Mouse (Mus musculus): ENCODE results near the gene Spa17.

The Spa17 gene

DNA sequence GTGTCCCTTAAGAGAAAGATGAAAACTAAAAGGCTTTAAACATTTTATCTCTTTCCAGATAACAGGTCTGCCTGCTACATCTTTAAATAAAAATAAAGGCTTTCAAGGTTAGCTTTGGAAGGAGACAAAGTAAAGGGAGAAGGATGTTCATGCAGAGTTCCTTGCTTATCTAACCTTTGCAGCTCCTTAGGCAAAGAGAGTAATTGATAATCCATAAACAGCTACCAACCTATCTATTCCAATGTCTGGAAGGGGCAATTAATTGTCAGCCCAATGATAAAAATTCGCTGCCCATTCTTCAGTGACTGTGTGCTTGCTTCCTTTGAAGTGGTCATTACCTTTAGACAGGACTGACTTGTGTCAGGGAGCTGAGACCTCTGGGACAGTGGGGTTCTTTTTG, 49.7 kb downstream of the Spa17 start:
- DNase-seq (ENCODE audit: low spot score), result no peak

DNA sequence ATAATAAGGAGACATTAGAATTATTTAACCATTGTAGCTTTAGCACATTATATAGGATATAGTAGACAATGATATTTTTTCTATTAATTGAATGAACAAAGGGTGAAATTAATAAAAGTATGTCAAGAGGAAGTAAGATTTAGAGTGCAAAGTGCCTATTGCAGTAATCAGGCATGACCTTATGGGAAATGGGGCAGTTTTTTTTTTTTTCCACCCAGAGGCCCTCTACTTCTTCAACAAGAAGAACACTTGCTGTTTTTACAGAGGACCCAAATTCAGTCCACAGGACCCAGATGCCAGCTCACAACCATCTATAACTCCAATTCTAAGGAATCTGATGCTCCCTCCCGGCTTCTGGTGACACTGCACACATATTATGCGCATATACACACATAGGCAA, 52.9 kb downstream of the Spa17 start:
- DNase-seq (ENCODE audit: low spot score), result no peak

GRCm38 (mm10) chr9:37556366-37556765, 57.2 kb downstream of the Spa17 start:
- no peak for DNase-seq (ENCODE audit: low spot score)

GRCm38 (mm10) chr9:37554838-37555748, 58.4 kb downstream of the Spa17 start, which contains the start of gene Siae:
Siae (plus strand) TSS chr9:37555698.
- no peak for DNase-seq (ENCODE audit: low spot score)

- DNase-seq (ENCODE audit: low spot score), result no peak
Observed at GRCm38 (mm10) chr9:37554279-37554678, 59.2 kb downstream of the Spa17 start.

Measured in yolk sac, embryonic 10.5 days (tissue).